ENCODE assay signal across 8 mouse cellular contexts in genomic region chr5:92503856-92504618, GRCm38 (mm10). TPM values are rescaled to one million over a fixed set of nuclear protein-coding genes. Genes with fewer than 3 reads are reported as not detected.
DNase-seq lines count a peak whose midpoint lies in the region; ATAC-seq and TF ChIP-seq lines count a peak whose summit lies in the region.

No protein-coding gene starts in this region.

- peaks cover 9 to 32% of the 10 kb centered on the region in 2 experiments for H3K4me1 ChIP-seq in heart, embryonic 14.5 days (ENCODE audit: control insufficient read depth in 2 of 2, insufficient read depth in 2 of 2, low read length in 2 of 2)
- H3K4me1 ChIP-seq in G1E (ENCODE audit: insufficient read depth, low read depth, low read length) = peaks cover 72% of the 10 kb centered on the region
- H3K4me1 ChIP-seq in heart, postnatal 0 days (ENCODE audit: control insufficient read depth, insufficient read depth) = peaks cover 26% of the 10 kb centered on the region
- peaks cover 39% of the 10 kb centered on the region for H3K4me1 ChIP-seq in midbrain, embryonic 10.5 days

- ATAC-seq in heart, embryonic 14.5 days (ENCODE audit: insufficient number of reproducible peaks, insufficient read depth, low FRiP score, low read depth) = no peak
- ATAC-seq in G1E (ENCODE audit: extremely low read depth, insufficient number of reproducible peaks, low FRiP score, poor library complexity, severe bottlenecking) = no peak; the same call in 1 of the 2 replicates
- no peak for ATAC-seq in heart, postnatal 0 days (ENCODE audit: insufficient read depth, low read depth)

- TF ChIP-seq CTCF in G1E (IDR thresholded peaks at IDR 0.05; ENCODE audit: low read depth, low read length) = no peak
- no peak for TF ChIP-seq CTCF in heart, postnatal 0 days (IDR thresholded peaks at IDR 0.05; ENCODE audit: low read depth)

- peak overlapping the region; percentile 75 for H3K4me2 ChIP-seq in heart, embryonic 14.5 days (ENCODE audit: low read length)
- peak overlapping the region; percentile 80 for H3K4me2 ChIP-seq in heart, postnatal 0 days (ENCODE audit: low read depth, low read length)

- H3K9ac ChIP-seq in heart, embryonic 14.5 days (ENCODE audit: low read length) = peak overlapping the region; percentile 97
- peak overlapping the region; percentile 98 for H3K9ac ChIP-seq in heart, postnatal 0 days (replicated peaks; ENCODE audit: low read depth, low read length)

- H3K27ac ChIP-seq in heart, embryonic 14.5 days (replicated peaks in 1 of 2; ENCODE audit: control insufficient read depth in 1 of 2, insufficient read depth in 1 of 2, low read depth in 2 of 2, low read length in 2 of 2) = peak overlapping the region; percentile 90 to 99; a peak in 3 of 4 replicates
- peak overlapping the region; percentile 100 for H3K27ac ChIP-seq in heart, postnatal 0 days (ENCODE audit: low read depth)
- peak overlapping the region; percentile 97 for H3K27ac ChIP-seq in midbrain, embryonic 10.5 days (replicated peaks)

- WGBS in heart, embryonic 14.5 days = 36% methylated on average over 7 of the region's 7 CpGs
- WGBS in heart, postnatal 0 days = 30% methylated on average over 7 of the region's 7 CpGs
- 35% methylated on average over 7 of the region's 7 CpGs for WGBS in midbrain, embryonic 10.5 days

- no peaks in the 10 kb centered on the region for H3K9me3 ChIP-seq in heart, embryonic 14.5 days (ENCODE audit: control insufficient read depth, low read length)
- no peaks in the 10 kb centered on the region for H3K9me3 ChIP-seq in G1E (replicated peaks)
- no peaks in the 10 kb centered on the region for H3K9me3 ChIP-seq in heart, postnatal 0 days (replicated peaks; ENCODE audit: control insufficient read depth, low read length)
- no peaks in the 10 kb centered on the region for H3K9me3 ChIP-seq in midbrain, embryonic 10.5 days (replicated peaks)

- no peaks in the 10 kb centered on the region for H3K27me3 ChIP-seq in heart, embryonic 14.5 days (ENCODE audit: control insufficient read depth, insufficient read depth, low read length)
- no peaks in the 10 kb centered on the region for H3K27me3 ChIP-seq in G1E (ENCODE audit: insufficient read depth, low read length)
- H3K27me3 ChIP-seq in heart, postnatal 0 days (ENCODE audit: control insufficient read depth, insufficient read depth, low read length) = no peaks in the 10 kb centered on the region
- H3K27me3 ChIP-seq in midbrain, embryonic 10.5 days (ENCODE audit: low read depth, poor library complexity, severe bottlenecking) = no peaks in the 10 kb centered on the region

- DNase-seq in heart, adult 8-10 months (ENCODE audit: low spot score) = no peak
- DNase-seq in G1E (ENCODE audit: low spot score) = no peak
- no peak for DNase-seq in heart, postnatal 0 days (ENCODE audit: low spot score)
- DNase-seq in midbrain, embryonic 10.5 days (ENCODE audit: low spot score) = no peak
- DNase-seq in frontal cortex, postnatal 10 days (ENCODE audit: low spot score in 2 of 2) = no peak
- DNase-seq in left cerebral cortex, adult 18-20 months (ENCODE audit: low spot score in 2 of 2) = no peak
- no peak for DNase-seq in cerebellum, adult 8-10 months

- no peak for TF ChIP-seq EP300 in heart, postnatal 0 days (IDR thresholded peaks at IDR 0.05; ENCODE audit: low read depth)

- peak overlapping the region; percentile 72 to 97 for H3K4me3 ChIP-seq in heart, embryonic 14.5 days (ENCODE audit: control insufficient read depth in 1 of 2, insufficient read depth in 1 of 2, low read depth in 1 of 2, low read length in 2 of 2)
- peak overlapping the region; percentile 97 for H3K4me3 ChIP-seq in G1E (ENCODE audit: low read depth, low read length)
- H3K4me3 ChIP-seq in heart, postnatal 0 days (ENCODE audit: low read depth, low read length) = peak overlapping the region; percentile 95
- peak overlapping the region; percentile 81 for H3K4me3 ChIP-seq in midbrain, embryonic 10.5 days

- H3K36me3 ChIP-seq in heart, embryonic 14.5 days (ENCODE audit: control insufficient read depth, insufficient read depth, low read length) = peaks cover 8% of the 10 kb centered on the region; the same call in 1 of the 2 replicates
- peaks cover 39% of the 10 kb centered on the region for H3K36me3 ChIP-seq in G1E (replicated peaks)
- peaks cover 7% of the 10 kb centered on the region; the same call in 1 of the 2 replicates for H3K36me3 ChIP-seq in heart, postnatal 0 days (replicated peaks; ENCODE audit: control insufficient read depth, insufficient read depth, low read length)
- 0 out of 2 replicates have a peak, but pooled peaks cover 3% of the 10 kb centered on the region for H3K36me3 ChIP-seq in midbrain, embryonic 10.5 days

RNA-seq across cellular contexts. Expression of gene Scarb2, which starts 2.6 kb away (rescaled TPM):
- polyA plus RNA-seq in heart, embryonic 14.5 days (2014; fragmentation: Nextera tagmentation; extraction: Ambion mirVana) = 14.3 and 15.6 TPM in 2 replicates
- total RNA-seq in heart, adult 8-10 months (2022) = 10 to 100 TPM; 84.5 to 87.7 (median 86.8) TPM
- total RNA-seq in G1E (2014; fragmentation: Nextera tagmentation) = 31.8 and 32.6 TPM in 2 replicates
- 47.5 and 50.0 TPM in 2 replicates for total RNA-seq in G1E (2017)
- polyA plus RNA-seq in G1E (2012) = 6.5 and 7.1 TPM in 2 replicates
- 121 and 148 TPM in 2 replicates for total RNA-seq in heart, postnatal 0 days (2014; rRNA removed; ENCODE audit: low replicate concordance)
- 26.0 and 28.9 TPM in 2 replicates for polyA plus RNA-seq in heart, postnatal 0 days (2015; fragmentation: Nextera tagmentation; extraction: Ambion mirVana)
- polyA plus RNA-seq in midbrain, embryonic 10.5 days (2016; fragmentation: Nextera tagmentation; extraction: Ambion mirVana) = 9.3 and 11.8 TPM in 2 replicates
- 10 to 100 TPM; 91.4 to 94.1 TPM for total RNA-seq in left cerebral cortex, adult 18-20 months (2021)

RNA-seq across cellular contexts. Expression of gene Fam47e, which starts 50.8 kb away (rescaled TPM):
- not detected in 2 replicates for polyA plus RNA-seq in heart, embryonic 14.5 days (2014; fragmentation: Nextera tagmentation; extraction: Ambion mirVana)
- total RNA-seq in heart, adult 8-10 months (2022) = not detected
- total RNA-seq in G1E (2014; fragmentation: Nextera tagmentation) = not detected in 2 replicates
- total RNA-seq in G1E (2017) = 0.22 TPM in 1 of 2 replicates, not detected in the other
- not detected in 2 replicates for polyA plus RNA-seq in G1E (2012)
- not detected in 2 replicates for total RNA-seq in heart, postnatal 0 days (2014; rRNA removed; ENCODE audit: low replicate concordance)
- 0.51 TPM in 1 of 2 replicates, not detected in the other for polyA plus RNA-seq in heart, postnatal 0 days (2015; fragmentation: Nextera tagmentation; extraction: Ambion mirVana)
- polyA plus RNA-seq in midbrain, embryonic 10.5 days (2016; fragmentation: Nextera tagmentation; extraction: Ambion mirVana) = not detected in 2 replicates
- under 1 TPM in 1 of 2 experiments, not detected in 1; 0.28 TPM for total RNA-seq in left cerebral cortex, adult 18-20 months (2021)
